Mouse (Mus musculus) G1E (cell line): ENCODE measurements around the gene Maml3. TPM values are rescaled to one million over a fixed set of nuclear protein-coding genes. Genes with fewer than 3 reads are reported as not detected.

Source experiments
- ATAC-seq: 2 replicates; pipeline ENCODE4 v1.8.0; 2016; ENCODE audit warnings: mild to moderate bottlenecking; ENCODE audit not compliant: insufficient number of reproducible peaks, poor library complexity, low FRiP score, severe bottlenecking; ENCODE audit errors: extremely low read depth
- DNase-seq: peaks from one replicate; pipeline ENCODE4 v3.0.0; 2012; ENCODE audit warnings: low spot score
- H3K27me3 ChIP-seq: 2 replicates; pipeline ENCODE4 v1.6.1; 2012; ENCODE audit warnings: mild to moderate bottlenecking, low read length, inconsistent platforms; ENCODE audit not compliant: insufficient read depth
- H3K36me3 ChIP-seq: replicated peaks from 2 replicates; pipeline ENCODE3; 2012; ENCODE audit warnings: mild to moderate bottlenecking, inconsistent platforms
- H3K4me1 ChIP-seq: 2 replicates; pipeline ENCODE4 v1.6.1; 2012; ENCODE audit warnings: low read depth, low read length, inconsistent platforms, mixed read lengths; ENCODE audit not compliant: insufficient read depth
- H3K4me3 ChIP-seq: 2 replicates; pipeline ENCODE4 v1.5.1; 2012; ENCODE audit warnings: low read depth, mild to moderate bottlenecking, inconsistent platforms, low read length, moderate library complexity, mixed read lengths
- H3K9me3 ChIP-seq: replicated peaks from 2 replicates; pipeline ENCODE4 v1.6.1; 2012; ENCODE audit warnings: inconsistent platforms
- CTCF ChIP-seq: IDR thresholded peaks from 2 replicates; pipeline ENCODE4 v1.5.1; 2012; ENCODE audit warnings: low read depth, low read length, inconsistent platforms, mixed read lengths
- GATA1 ChIP-seq: IDR thresholded peaks from 2 replicates; pipeline ENCODE4 v1.6.1; 2012; ENCODE audit warnings: borderline replicate concordance, low read length, inconsistent platforms, mixed read lengths
- GATA2 ChIP-seq: IDR thresholded peaks from 2 replicates; pipeline ENCODE4 v1.6.1; 2012; ENCODE audit warnings: low read depth, low read length, inconsistent platforms, borderline replicate concordance
- POLR2AphosphoS5 ChIP-seq: IDR thresholded peaks from 2 replicates; pipeline ENCODE4 v1.6.1; 2012; ENCODE audit warnings: low read depth, low read length, inconsistent platforms; ENCODE audit not compliant: insufficient replicate concordance
- TAL1 ChIP-seq: conservative IDR thresholded peaks from 2 replicates; pipeline ENCODE4 v1.6.1; 2012; ENCODE audit warnings: low read depth, low read length, inconsistent platforms, mixed read lengths
- polyA plus RNA-seq: library from polyadenylated mRNA; stranded (reverse); fragments of >175 nt; gene quantifications from 2 replicates; pipeline ENCODE4 v1.2.3, GENCODE M21; 2012
- total RNA-seq, 2 experiments: library from RNA; stranded (forward) in 1 of 2; stranded (reverse) in 1 of 2; fragments of 200-1000 nt in 1 of 2; fragments of >200 nt in 1 of 2; fragmentation: Nextera tagmentation in 1 of 2; gene quantifications; 2 replicates each; pipeline ENCODE4 v1.2.3; 2014 to 2017

Gene Maml3
- total and polyA plus RNA-seq, 3 experiments = 0.01 to 0.49 TPM; not detected in 1

GRCm38 (mm10) chr3:51778738-51779592 lies 325.9 kb downstream of the Maml3 start:
- H3K9me3 ChIP-seq = no peaks in the 10 kb centered on the region
- TF ChIP-seq POLR2AphosphoS5 (no peak), GATA1 (no peak), TAL1 (no peak), GATA2 (no peak)
- H3K36me3 ChIP-seq = no peaks in the 10 kb centered on the region
- H3K27me3 ChIP-seq = 0 out of 2 replicates have a peak, but pooled peaks cover 2% of the 10 kb centered on the region
- H3K4me3 ChIP-seq = no peak overlapping the region
- H3K4me1 ChIP-seq = no peaks in the 10 kb centered on the region
- DNase-seq (no peak), ATAC-seq (no peak)

GRCm38 (mm10) chr3:51778179-51778578 lies 326.7 kb downstream of the Maml3 start:
- no peaks in the 10 kb centered on the region for H3K4me1 ChIP-seq
- no peak for ATAC-seq

GRCm38 (mm10) chr3:51776018-51776611 lies 328.8 kb downstream of the Maml3 start:
- Histone ChIP-seq H3K9me3 (no peaks in the 10 kb centered on the region), H3K36me3 (no peaks in the 10 kb centered on the region), H3K4me3 (no peak overlapping the region), H3K4me1 (no peaks in the 10 kb centered on the region), H3K27me3 (0 out of 2 replicates have a peak, but pooled peaks cover 2% of the 10 kb centered on the region)
- DNase-seq = no peak
- no peak for ATAC-seq
- TF ChIP-seq CTCF (no peak), GATA2 (no peak), TAL1 (no peak), GATA1 (no peak), POLR2AphosphoS5 (no peak)

More at GRCm38 (mm10) chr3:51778179-51778578, 326.7 kb downstream of the Maml3 start:
- 0 out of 2 replicates have a peak, but pooled peaks cover 4% of the 10 kb centered on the region for H3K27me3 ChIP-seq
- H3K4me3 ChIP-seq = no peak overlapping the region
- H3K9me3 ChIP-seq = no peaks in the 10 kb centered on the region
- H3K36me3 ChIP-seq = no peaks in the 10 kb centered on the region
- no peak for DNase-seq
- TF ChIP-seq GATA1 (no peak), GATA2 (no peak), POLR2AphosphoS5 (no peak), TAL1 (no peak), CTCF (no peak)

GRCm38 (mm10) chr3:51773587-51773986 lies 331.3 kb downstream of the Maml3 start:
- no peaks in the 10 kb centered on the region for H3K9me3 ChIP-seq
- H3K4me1 ChIP-seq = no peaks in the 10 kb centered on the region
- no peak for ATAC-seq
- no peak for TF ChIP-seq POLR2AphosphoS5
- TF ChIP-seq GATA2 = no peak
- TF ChIP-seq GATA1 = no peak
- TF ChIP-seq CTCF = no peak
- no peak for TF ChIP-seq TAL1
- no peaks in the 10 kb centered on the region for H3K36me3 ChIP-seq
- H3K4me3 ChIP-seq = no peak overlapping the region
- H3K27me3 ChIP-seq = 0 out of 2 replicates have a peak, but pooled peaks cover 2% of the 10 kb centered on the region
- DNase-seq = no peak

- no peaks in the 10 kb centered on the region for H3K4me1 ChIP-seq
- DNase-seq (no peak), ATAC-seq (no peak)
- 0 out of 2 replicates have a peak, but pooled peaks cover 2% of the 10 kb centered on the region for H3K27me3 ChIP-seq
- no peaks in the 10 kb centered on the region for H3K36me3 ChIP-seq
- H3K9me3 ChIP-seq = no peaks in the 10 kb centered on the region
- TF ChIP-seq GATA1 = no peak
- no peak for TF ChIP-seq CTCF
- TF ChIP-seq POLR2AphosphoS5 = no peak
- TF ChIP-seq GATA2 = no peak
- TF ChIP-seq TAL1 = no peak
- H3K4me3 ChIP-seq = no peak overlapping the region
Observed at GRCm38 (mm10) chr3:51771839-51772630, 332.8 kb downstream of the Maml3 start.

- Histone ChIP-seq H3K36me3 (no peaks in the 10 kb centered on the region), H3K27me3 (0 out of 2 replicates have a peak, but pooled peaks cover 2% of the 10 kb centered on the region), H3K4me1 (0 out of 2 replicates have a peak, but pooled peaks cover 2% of the 10 kb centered on the region), H3K4me3 (no peak overlapping the region), H3K9me3 (no peaks in the 10 kb centered on the region)
- DNase-seq (no peak), ATAC-seq (no peak)
- TF ChIP-seq POLR2AphosphoS5 (no peak), CTCF (no peak), GATA1 (no peak), GATA2 (no peak), TAL1 (no peak)
Observed at GRCm38 (mm10) chr3:51769196-51769595, 335.7 kb downstream of the Maml3 start.
